Mouse (Mus musculus): Measurements from ENCODE around the gene Elavl2.
"Not testable (repeated sequence)": the region's sequence is repeated elsewhere in the genome, so short reads cannot be mapped to it uniquely, and the experiment has no call there.

Gene Elavl2

DNA sequence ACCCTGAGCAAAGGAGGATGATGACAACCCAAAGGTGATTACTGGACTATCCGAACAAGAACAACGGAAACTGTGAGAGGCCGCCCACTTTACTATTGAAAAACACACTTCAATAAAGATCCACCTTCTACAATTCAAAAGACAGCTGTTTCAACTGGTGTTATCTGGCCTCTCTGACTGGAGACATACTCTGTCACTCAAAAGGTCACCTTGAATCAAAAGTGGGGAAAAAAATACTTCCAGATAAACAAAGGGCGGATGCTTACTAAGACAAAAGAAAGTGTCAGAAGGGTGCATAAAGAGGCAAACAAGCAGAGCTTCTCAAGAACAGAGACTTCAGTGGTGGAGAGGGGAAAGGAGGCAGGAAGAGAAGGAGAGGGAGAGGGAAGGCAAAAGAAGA, 66.4 kb downstream of the Elavl2 start:
- no peak for DNase-seq (ENCODE audit: low read depth, low spot score)

GRCm38 (mm10) chr4:91310801-91311200, 89.8 kb downstream of the Elavl2 start:
- DNase-seq (ENCODE audit: low read depth, low spot score): no peak

DNA sequence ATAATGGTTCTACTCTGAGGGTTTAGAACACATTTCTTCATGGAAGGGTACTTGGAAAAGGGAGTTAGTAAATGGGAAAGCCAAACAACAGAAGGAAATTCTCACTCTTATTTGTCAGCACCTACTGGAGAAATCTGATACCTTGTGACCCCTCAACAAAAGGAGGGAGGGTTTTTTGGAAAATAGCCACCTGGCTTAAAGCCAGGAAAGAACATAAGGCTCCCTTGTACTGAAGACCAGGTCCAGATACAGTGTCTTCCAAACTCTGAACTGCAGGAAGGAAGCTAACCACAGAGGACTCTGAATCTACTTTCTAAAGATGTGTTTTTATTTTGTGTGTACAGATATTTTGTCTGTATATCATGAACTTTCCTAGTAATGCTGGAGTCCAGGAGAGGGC, 102.9 kb downstream of the Elavl2 start:
- DNase-seq (ENCODE audit: low read depth, low spot score): no peak

GRCm38 (mm10) chr4:91295317-91295716, 105.3 kb downstream of the Elavl2 start:
- no peak for DNase-seq (ENCODE audit: low read depth, low spot score)

DNA sequence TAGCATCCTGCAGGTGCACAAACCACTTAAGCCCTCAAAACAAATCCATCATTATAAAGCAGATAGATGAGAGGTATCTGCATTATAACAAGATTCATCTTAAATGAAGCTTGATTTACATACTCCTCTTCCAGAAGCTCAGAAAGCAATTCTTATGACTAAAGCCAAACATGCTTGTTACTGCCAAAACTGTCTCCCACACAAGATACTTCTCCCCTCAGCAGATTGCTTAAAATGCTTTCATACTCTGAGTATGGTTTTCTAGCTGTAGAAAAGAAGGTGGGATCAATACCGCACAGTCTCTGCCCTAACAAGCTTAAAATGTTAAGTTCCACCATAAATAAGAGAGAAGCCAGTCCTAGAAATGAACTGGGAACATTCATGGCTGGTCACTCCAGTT, 109.1 kb downstream of the Elavl2 start:
- DNase-seq (ENCODE audit: low read depth, low spot score): no peak

GRCm38 (mm10) chr4:91290373-91290772, 110.2 kb downstream of the Elavl2 start:
- peak; percentile 8 for DNase-seq (ENCODE audit: low read depth, low spot score)

DNA sequence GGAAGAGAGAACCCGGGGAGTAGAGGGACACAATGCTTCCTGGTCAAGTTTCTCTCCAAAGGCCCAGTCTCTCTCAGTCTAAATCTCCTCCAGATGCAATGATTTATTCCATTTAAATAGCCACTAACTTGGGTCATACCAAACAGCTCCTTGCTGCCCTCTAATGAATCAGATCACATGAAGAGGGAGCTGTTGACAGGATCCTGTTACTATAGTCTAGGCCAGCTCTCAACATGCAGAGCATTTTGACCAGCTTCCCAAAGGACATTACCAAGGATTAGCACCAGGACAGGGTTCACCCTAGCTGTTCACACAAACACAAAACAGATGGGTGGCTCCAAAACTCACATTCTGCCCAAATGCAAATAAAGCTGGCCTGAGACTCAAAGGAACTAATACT, 111.4 kb downstream of the Elavl2 start:
- DNase-seq (ENCODE audit: low read depth, low spot score): no peak

GRCm38 (mm10) chr4:91268390-91268789, 132.2 kb downstream of the Elavl2 start:
- no peak for DNase-seq (ENCODE audit: low read depth, low spot score)

- DNase-seq (ENCODE audit: low read depth, low spot score): no peak
Observed at GRCm38 (mm10) chr4:91263733-91264440, 136.7 kb downstream of the Elavl2 start.

DNA sequence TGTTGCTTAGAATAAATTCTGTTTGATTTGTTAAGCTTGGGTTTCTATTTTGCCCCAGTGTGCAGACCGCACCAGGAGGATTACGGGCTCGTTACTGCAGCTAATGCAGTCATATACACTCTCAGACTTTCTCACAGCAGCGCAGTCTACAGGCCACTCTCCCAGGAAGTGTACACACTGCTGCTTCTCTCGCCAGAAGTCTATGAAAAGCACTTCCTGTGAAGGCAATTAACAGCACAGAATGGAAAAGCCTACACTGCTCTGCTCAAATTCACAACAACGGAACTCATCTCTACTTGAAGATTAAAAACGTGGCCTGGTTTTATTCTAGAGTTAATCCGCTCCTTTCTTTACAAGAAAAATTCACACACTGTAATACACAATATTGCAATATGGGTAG, 137.7 kb downstream of the Elavl2 start:
- DNase-seq (ENCODE audit: low read depth, low spot score): no peak

- DNase-seq (ENCODE audit: low read depth, low spot score): no peak
Observed at GRCm38 (mm10) chr4:91260622-91261021, 140.0 kb downstream of the Elavl2 start.

DNA sequence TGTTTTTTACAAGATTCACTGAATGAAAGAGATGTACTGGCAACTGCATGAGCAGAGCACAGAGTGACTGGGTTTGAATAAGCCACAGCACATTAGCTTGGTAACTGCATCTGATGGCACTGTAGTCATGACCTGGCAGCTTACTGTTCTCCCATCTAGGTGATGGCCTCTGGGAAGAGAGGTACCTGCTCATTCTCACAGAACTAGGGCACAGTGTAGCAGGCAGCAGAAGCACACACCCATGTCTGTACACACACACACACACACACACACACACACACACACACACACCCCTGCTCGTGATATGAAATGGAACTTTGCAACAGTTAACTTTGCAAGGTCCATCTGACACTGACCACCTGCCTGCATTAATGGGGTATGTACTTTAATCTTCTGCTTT, 151.9 kb downstream of the Elavl2 start:
- no peak for DNase-seq (ENCODE audit: low read depth, low spot score)

DNA sequence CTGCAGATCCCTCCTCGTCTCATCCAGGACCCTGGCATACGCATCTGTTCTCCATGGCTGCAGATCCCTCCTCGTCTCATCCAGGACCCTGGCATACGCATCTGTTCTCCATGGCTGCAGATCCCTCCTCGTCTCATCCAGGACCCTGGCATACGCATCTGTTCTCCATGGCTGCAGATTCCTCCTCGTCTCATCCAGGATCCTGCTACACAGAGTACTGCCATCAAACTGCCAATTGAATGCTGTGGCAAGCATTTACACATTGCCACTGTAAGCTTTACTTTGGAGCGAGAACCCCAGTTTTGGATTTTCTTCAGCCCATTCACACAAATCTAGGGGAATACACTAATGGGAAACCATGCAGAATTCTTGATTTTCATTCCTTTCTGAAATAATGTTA, 155.4 kb downstream of the Elavl2 start:
- not testable (repeated sequence) for DNase-seq (ENCODE audit: low read depth, low spot score)

GRCm38 (mm10) chr4:91244554-91244953, 156.0 kb downstream of the Elavl2 start:
- DNase-seq (ENCODE audit: low read depth, low spot score): no peak

DNA sequence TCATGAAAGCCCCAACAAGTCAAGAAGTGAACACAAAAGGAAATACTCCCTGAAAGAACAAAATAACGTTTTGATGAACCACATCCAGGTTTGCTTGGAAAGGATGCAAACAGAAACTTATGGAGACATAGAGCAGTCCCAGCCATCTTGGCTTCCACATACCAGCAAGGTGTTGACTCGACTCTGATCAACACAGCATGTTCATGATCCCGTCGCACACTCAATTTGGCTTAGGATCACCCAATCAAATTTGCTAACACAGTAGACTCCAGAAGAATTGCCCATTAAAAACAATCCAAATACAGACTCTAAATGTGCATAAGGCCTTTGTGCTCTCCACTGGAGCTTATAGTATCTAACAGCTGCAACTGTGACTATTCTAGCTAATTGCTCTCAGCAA, 156.7 kb downstream of the Elavl2 start:
- DNase-seq (ENCODE audit: low read depth, low spot score): no peak

- no peak for DNase-seq (ENCODE audit: low read depth, low spot score)
Observed at GRCm38 (mm10) chr4:91238739-91239485, 161.7 kb downstream of the Elavl2 start.

GRCm38 (mm10) chr4:91236976-91237375, 163.6 kb downstream of the Elavl2 start:
- no peak for DNase-seq (ENCODE audit: low read depth, low spot score)

- no peak for DNase-seq (ENCODE audit: low read depth, low spot score)
Observed at GRCm38 (mm10) chr4:91234941-91235340, 165.6 kb downstream of the Elavl2 start.

DNA sequence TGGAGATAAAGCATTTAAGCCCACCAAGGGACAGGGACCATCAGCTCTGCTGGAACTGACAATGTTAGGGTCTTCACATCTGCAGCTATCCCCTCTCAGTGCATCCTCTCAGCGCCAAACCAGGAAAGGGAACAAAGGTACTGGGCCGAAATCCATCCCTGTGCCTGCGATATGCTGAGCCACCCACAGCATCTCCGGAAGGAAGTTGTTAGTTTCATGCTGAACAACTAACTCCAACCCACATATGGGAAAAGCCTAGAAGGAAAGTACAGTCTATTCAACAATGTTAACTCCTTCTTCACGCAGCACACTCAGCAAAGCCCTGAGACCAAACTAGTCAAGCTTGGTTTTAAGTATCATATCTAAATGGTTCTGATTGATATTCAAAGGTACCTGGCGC, 167.0 kb downstream of the Elavl2 start:
- no peak for DNase-seq (ENCODE audit: low read depth, low spot score)

GRCm38 (mm10) chr4:91230439-91230863, 170.1 kb downstream of the Elavl2 start:
- DNase-seq (ENCODE audit: low read depth, low spot score): peak; percentile 78

DNA sequence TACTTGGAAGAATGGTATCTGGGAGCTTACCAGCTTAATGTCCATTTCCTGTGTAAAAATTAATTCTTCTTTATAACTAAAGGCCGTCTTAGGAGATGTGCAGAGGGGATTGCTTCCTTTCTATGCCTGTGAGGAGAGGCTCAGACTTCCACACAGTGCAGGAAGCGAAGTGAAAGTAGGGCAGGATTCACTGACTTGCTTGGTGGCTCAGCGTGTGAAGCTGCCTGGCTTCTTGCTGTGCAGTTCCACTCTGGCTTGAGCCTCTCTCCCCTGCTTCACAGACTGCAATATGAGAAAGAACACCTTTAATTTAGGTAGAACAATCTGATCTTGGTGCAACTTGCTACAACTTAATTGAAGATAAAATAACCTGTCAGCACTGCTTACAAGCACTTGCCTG, 172.2 kb downstream of the Elavl2 start:
- no peak for DNase-seq (ENCODE audit: low read depth, low spot score)

DNA sequence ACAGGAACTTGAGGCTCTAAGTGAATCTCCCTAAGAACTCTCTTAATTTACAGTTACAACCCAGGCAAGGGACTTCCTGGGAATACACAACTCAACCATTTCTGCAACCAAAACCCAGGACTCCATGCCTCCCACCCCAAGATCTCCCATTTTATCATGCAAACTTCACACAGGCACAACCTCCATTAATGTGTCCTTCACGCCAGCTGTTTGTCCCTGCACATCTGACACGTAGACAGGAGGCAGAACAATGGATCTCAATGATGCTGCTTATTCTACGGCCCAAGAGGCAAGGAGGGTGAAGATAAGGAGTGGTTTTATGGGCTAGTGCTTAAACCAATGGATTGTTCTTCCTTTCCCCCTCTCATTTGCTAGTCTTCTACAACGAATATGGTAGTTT, 176.8 kb downstream of the Elavl2 start:
- DNase-seq (ENCODE audit: low read depth, low spot score): no peak

DNA sequence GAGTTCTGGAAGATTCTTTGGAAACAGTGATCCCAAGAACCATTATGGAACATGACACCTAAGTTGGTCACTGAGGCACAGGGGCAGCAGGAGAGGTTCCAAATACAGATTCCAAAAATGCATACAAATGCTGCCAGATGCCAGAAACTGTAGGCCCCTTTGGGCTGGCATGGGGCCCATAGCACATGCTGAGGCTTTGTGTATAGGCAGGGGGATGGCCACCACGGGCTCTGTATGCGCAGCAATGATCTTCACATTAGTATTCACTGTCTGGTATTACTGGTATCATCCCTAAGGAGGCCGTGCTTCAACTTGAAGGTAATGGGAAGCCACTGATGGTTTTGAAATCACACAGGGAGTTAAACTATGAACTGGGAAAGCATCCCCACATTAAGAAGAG, 181.3 kb downstream of the Elavl2 start:
- DNase-seq (ENCODE audit: low read depth, low spot score): no peak

Data from A20 (cell line).